Comparison of ENCODE assay signal across 11 mouse cellular contexts in the genomic region with DNA sequence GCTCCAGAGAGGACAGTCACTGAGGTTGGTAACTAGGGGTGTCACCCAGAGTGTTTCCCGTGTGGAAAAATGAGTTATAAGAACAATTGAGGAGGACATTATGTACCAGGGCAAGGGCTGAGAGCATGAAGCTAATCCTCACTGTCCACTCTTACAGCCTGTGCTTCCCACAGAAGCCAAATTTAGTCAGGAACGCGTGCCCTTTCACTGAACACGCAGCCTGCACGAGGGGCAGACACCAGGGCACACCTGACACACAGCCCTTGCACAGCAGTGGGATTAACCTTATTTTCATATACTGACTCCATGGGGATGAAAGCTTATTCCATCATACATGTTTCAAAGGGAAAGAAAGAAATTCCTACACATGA. TPM values are rescaled to one million over a fixed set of nuclear protein-coding genes. Genes with fewer than 3 reads are reported as not detected.
A peak's percentile ranks its signal among the peaks of the same experiment; 100 is the strongest.
DNase-seq lines count a peak whose midpoint lies in the region; ATAC-seq and TF ChIP-seq lines count a peak whose summit lies in the region.
"Had no signal": no experiment of that assay in that cellular context is flagged by ENCODE, and none has a peak within 500 bp of the region (broad histone marks: within the 10 kb centered on the region; RNA-seq: fewer than 3 reads in every experiment).

No protein-coding gene starts in this region.

- H3K4me2 ChIP-seq in liver, embryonic 11.5 days = no peak overlapping the region
- H3K4me2 ChIP-seq in liver, embryonic 12.5 days = no peak overlapping the region
- H3K4me2 ChIP-seq in heart, embryonic 14.5 days (ENCODE audit: low read length) = peak overlapping the region; percentile 26
- H3K4me2 ChIP-seq: hindbrain, embryonic 14.5 days had no signal

- H3K9ac ChIP-seq in liver, embryonic 11.5 days (ENCODE audit: low read depth, low read length) = no peak overlapping the region
- no peak overlapping the region for H3K9ac ChIP-seq in liver, embryonic 12.5 days
- H3K9ac ChIP-seq in ES-E14 (ENCODE audit: insufficient read depth, low read depth, low read length, poor library complexity, severe bottlenecking) = peak overlapping the region; percentile 74
- H3K9ac ChIP-seq in heart, embryonic 14.5 days (ENCODE audit: low read length) = no peak overlapping the region
- H3K9ac ChIP-seq: hindbrain, embryonic 14.5 days had no signal

- peak overlapping the region; percentile 13; the same call in 1 of the 2 replicates for H3K27ac ChIP-seq in liver, embryonic 11.5 days (ENCODE audit: low read depth, low read length)
- no peak overlapping the region for H3K27ac ChIP-seq in liver, embryonic 12.5 days
- peak overlapping the region; percentile 91 for H3K27ac ChIP-seq in ES-E14 (ENCODE audit: insufficient read depth, low read depth, low read length, poor library complexity, severe bottlenecking)
- H3K27ac ChIP-seq in heart, embryonic 14.5 days (replicated peaks in 1 of 2; ENCODE audit: control insufficient read depth in 1 of 2, insufficient read depth in 1 of 2, low read depth in 2 of 2, low read length in 2 of 2) = peak overlapping the region; percentile 75 to 82
- H3K27ac ChIP-seq: hindbrain, embryonic 14.5 days had no signal

- no peak overlapping the region for H3K4me3 ChIP-seq in liver, embryonic 11.5 days (ENCODE audit: low read depth, low read length)
- H3K4me3 ChIP-seq in liver, embryonic 12.5 days = no peak overlapping the region
- no peak overlapping the region for H3K4me3 ChIP-seq in ES-E14 (ENCODE audit: insufficient read depth in 1 of 2, low read depth in 1 of 2, low read length in 2 of 2, poor library complexity in 1 of 2, severe bottlenecking in 1 of 2)
- H3K4me3 ChIP-seq in heart, embryonic 14.5 days (ENCODE audit: control insufficient read depth in 1 of 2, insufficient read depth in 1 of 2, low read depth in 1 of 2, low read length in 2 of 2) = no peak overlapping the region

- WGBS in liver, embryonic 11.5 days = 73% methylated on average over 5 of the region's 5 CpGs
- WGBS in liver, embryonic 12.5 days (ENCODE audit: insufficient replicate concordance) = 72% methylated on average over 5 of the region's 5 CpGs
- WGBS in heart, embryonic 14.5 days = 37% methylated on average over 5 of the region's 5 CpGs

- in situ Hi-C loops in ES-E14 (cut with MboI; ENCODE audit: low sequenced_read_pairs in 2 of 2, unreplicated experiment in 2 of 2) = no loop called here

- no peaks in the 10 kb centered on the region for H3K27me3 ChIP-seq in liver, embryonic 11.5 days (replicated peaks; ENCODE audit: control insufficient read depth, insufficient read depth, low read length)
- H3K27me3 ChIP-seq in liver, embryonic 12.5 days (replicated peaks) = no peaks in the 10 kb centered on the region
- no peaks in the 10 kb centered on the region for H3K27me3 ChIP-seq in heart, embryonic 14.5 days (ENCODE audit: control insufficient read depth, insufficient read depth, low read length)

- no peaks in the 10 kb centered on the region for H3K9me3 ChIP-seq in liver, embryonic 11.5 days (ENCODE audit: control insufficient read depth, low read length)
- no peaks in the 10 kb centered on the region for H3K9me3 ChIP-seq in liver, embryonic 12.5 days (replicated peaks)
- H3K9me3 ChIP-seq in ES-E14 (ENCODE audit: control insufficient read depth, insufficient read depth, low read depth, low read length) = no peaks in the 10 kb centered on the region
- H3K9me3 ChIP-seq in heart, embryonic 14.5 days (ENCODE audit: control insufficient read depth, low read length) = no peaks in the 10 kb centered on the region

- H3K4me1 ChIP-seq in liver, embryonic 11.5 days (replicated peaks; ENCODE audit: control insufficient read depth, insufficient read depth, low read length) = peaks cover 5% of the 10 kb centered on the region; the same call in 1 of the 2 replicates
- peaks cover 32% of the 10 kb centered on the region for H3K4me1 ChIP-seq in liver, embryonic 12.5 days
- peaks cover 3 to 10% of the 10 kb centered on the region in 2 experiments; a peak in 3 of 4 replicates for H3K4me1 ChIP-seq in ES-E14 (ENCODE audit: control insufficient read depth in 2 of 2, insufficient read depth in 2 of 2, low read length in 2 of 2, poor library complexity in 1 of 2)
- peaks cover 9 to 16% of the 10 kb centered on the region in 2 experiments for H3K4me1 ChIP-seq in heart, embryonic 14.5 days (ENCODE audit: control insufficient read depth in 2 of 2, insufficient read depth in 2 of 2, low read length in 2 of 2)

- H3K36me3 ChIP-seq in liver, embryonic 11.5 days (ENCODE audit: control insufficient read depth, insufficient read depth, low read length) = no peaks in the 10 kb centered on the region
- no peaks in the 10 kb centered on the region for H3K36me3 ChIP-seq in liver, embryonic 12.5 days
- peaks cover 23% of the 10 kb centered on the region for H3K36me3 ChIP-seq in ES-E14 (ENCODE audit: control insufficient read depth, insufficient read depth, low read length, poor library complexity, severe bottlenecking)
- peaks cover 16% of the 10 kb centered on the region for H3K36me3 ChIP-seq in heart, embryonic 14.5 days (ENCODE audit: control insufficient read depth, insufficient read depth, low read length)

- DNase-seq in gastrocnemius, adult 8-10 months (ENCODE audit: low spot score in 2 of 2) = peak; percentile 41 to 58
- no peak for DNase-seq in gastrocnemius, postnatal 4 days (ENCODE audit: low spot score in 2 of 2)
- DNase-seq in liver, embryonic 11.5 days (ENCODE audit: low spot score) = no peak
- DNase-seq in ES-E14 (ENCODE audit: low read depth, low spot score) = no peak
- DNase-seq in MN1 (ENCODE audit: low spot score) = no peak
- DNase-seq in right cerebral cortex, adult 2 months (ENCODE audit: low spot score in 2 of 2) = no peak
- DNase-seq: B cell, adult 2 months; cerebellum, adult 9-11 months had no signal

- ATAC-seq in liver, embryonic 11.5 days (replicated peaks; ENCODE audit: low FRiP score) = no peak
- ATAC-seq in liver, embryonic 12.5 days = no peak
- ATAC-seq in heart, embryonic 14.5 days (ENCODE audit: insufficient number of reproducible peaks, insufficient read depth, low FRiP score, low read depth) = no peak

TF ChIP-seq in ES-E14, 5 proteins besides CTCF, POLR2A, EP300 and RAD21:
- TF ChIP-seq CHD2 (IDR thresholded peaks at IDR 0.05; ENCODE audit: low read depth, low read length) = no peak
- TF ChIP-seq MAFK (IDR thresholded peaks at IDR 0.05; ENCODE audit: insufficient read depth, low read depth, low read length) = no peak
- no peak for TF ChIP-seq ZC3H11A (IDR thresholded peaks at IDR 0.05; ENCODE audit: borderline replicate concordance, low read depth, low read length)
- no peak for TF ChIP-seq ZNF384 (IDR thresholded peaks at IDR 0.05; ENCODE audit: low read depth, low read length)
- TF ChIP-seq HCFC1 (IDR thresholded peaks at IDR 0.05; ENCODE audit: borderline replicate concordance, insufficient read depth, low read length) = no peak

RNA-seq across cellular contexts. Expression of gene Slc25a12, which starts 13.5 kb away (rescaled TPM):
- 100 to 1,000 TPM; 395 to 460 (median 419) TPM for total RNA-seq in gastrocnemius, adult 8-10 months (2022)
- total RNA-seq in gastrocnemius, postnatal 4 days (2021) = 100 to 1,000 TPM; 179 to 227 TPM
- polyA plus RNA-seq in liver, embryonic 11.5 days (2014; fragmentation: Nextera tagmentation; extraction: Ambion mirVana) = 35.9 and 45.8 TPM in 2 replicates
- polyA plus RNA-seq in liver, embryonic 12.5 days (2016; fragmentation: Nextera tagmentation; extraction: Ambion mirVana) = 31.1 and 31.2 TPM in 2 replicates
- 42.6 and 44.2 TPM in 2 replicates for total RNA-seq in ES-E14 (2012; rRNA removed)
- polyA plus RNA-seq in heart, embryonic 14.5 days (2014; fragmentation: Nextera tagmentation; extraction: Ambion mirVana) = 118 and 123 TPM in 2 replicates

RNA-seq across cellular contexts. Expression of gene Hat1, which starts 34.7 kb away (rescaled TPM):
- 10 to 100 TPM; 14.6 to 19.9 (median 16.5) TPM for total RNA-seq in gastrocnemius, adult 8-10 months (2022)
- total RNA-seq in gastrocnemius, postnatal 4 days (2021) = 10 to 100 TPM; 27.2 to 32.3 TPM
- 209 and 224 TPM in 2 replicates for polyA plus RNA-seq in liver, embryonic 11.5 days (2014; fragmentation: Nextera tagmentation; extraction: Ambion mirVana)
- 162 and 165 TPM in 2 replicates for polyA plus RNA-seq in liver, embryonic 12.5 days (2016; fragmentation: Nextera tagmentation; extraction: Ambion mirVana)
- 210 and 242 TPM in 2 replicates for total RNA-seq in ES-E14 (2012; rRNA removed)
- 107 TPM in 2 replicates for polyA plus RNA-seq in heart, embryonic 14.5 days (2014; fragmentation: Nextera tagmentation; extraction: Ambion mirVana)

Comparison
In these comparisons a context has a peak if more than half of its experiments do, and no peak if none do; other contexts are left out.
1. DNase-seq: peak in gastrocnemius, adult 8-10 months (2 of 2); none in gastrocnemius, postnatal 4 days (0 of 2), liver, embryonic 11.5 days (single experiment), ES-E14 (single experiment), MN1 (single experiment) and right cerebral cortex, adult 2 months (0 of 2).